Comparison of ENCODE assay signal across 21 mouse cellular contexts in genomic region chr2:154751924-154752323, GRCm38 (mm10). TPM values are rescaled to one million over a fixed set of nuclear protein-coding genes. Genes with fewer than 3 reads are reported as not detected.
DNase-seq lines count a peak whose midpoint lies in the region; ATAC-seq lines count a peak whose summit lies in the region.
"Had no signal": no experiment of that assay in that cellular context is flagged by ENCODE, and none has a peak within 500 bp of the region (broad histone marks: within the 10 kb centered on the region; RNA-seq: fewer than 3 reads in every experiment).

No protein-coding gene starts in this region.

- H3K9me3 ChIP-seq in hindbrain, embryonic 11.5 days (ENCODE audit: control insufficient read depth, low read length), result no peaks in the 10 kb centered on the region
- H3K9me3 ChIP-seq in hindbrain, embryonic 16.5 days (ENCODE audit: control insufficient read depth, low read length), result no peaks in the 10 kb centered on the region
- H3K9me3 ChIP-seq: embryonic facial prominence, embryonic 15.5 days; forebrain, embryonic 13.5 days; limb, embryonic 15.5 days; midbrain, embryonic 15.5 days; neural tube, embryonic 12.5 days had no signal

- H3K9ac ChIP-seq in hindbrain, embryonic 11.5 days (ENCODE audit: low read depth, low read length), result no peak overlapping the region
- H3K9ac ChIP-seq in hindbrain, embryonic 16.5 days (ENCODE audit: low read depth, low read length), result no peak overlapping the region
- H3K9ac ChIP-seq: embryonic facial prominence, embryonic 15.5 days; forebrain, embryonic 13.5 days; limb, embryonic 15.5 days; midbrain, embryonic 15.5 days; neural tube, embryonic 12.5 days had no signal

- no peaks in the 10 kb centered on the region for H3K27me3 ChIP-seq in hindbrain, embryonic 11.5 days (ENCODE audit: control insufficient read depth, insufficient read depth, low read length)
- H3K27me3 ChIP-seq in hindbrain, embryonic 16.5 days (replicated peaks; ENCODE audit: control insufficient read depth, insufficient read depth, low read length), result no peaks in the 10 kb centered on the region; the same call in 1 of the 2 replicates
- H3K27me3 ChIP-seq: embryonic facial prominence, embryonic 15.5 days; limb, embryonic 15.5 days; midbrain, embryonic 15.5 days; neural tube, embryonic 12.5 days had no signal

- H3K27ac ChIP-seq in hindbrain, embryonic 11.5 days (ENCODE audit: low read depth, low read length), result no peak overlapping the region
- no peak overlapping the region for H3K27ac ChIP-seq in hindbrain, embryonic 16.5 days (ENCODE audit: low read depth, low read length)
- H3K27ac ChIP-seq: embryonic facial prominence, embryonic 15.5 days; forebrain, embryonic 13.5 days; left cerebral cortex, adult 2 months; limb, embryonic 15.5 days; midbrain, embryonic 15.5 days; neural tube, embryonic 12.5 days had no signal

- H3K4me1 ChIP-seq in hindbrain, embryonic 11.5 days (replicated peaks; ENCODE audit: control insufficient read depth, insufficient read depth, low read length), result no peaks in the 10 kb centered on the region
- peaks cover 7% of the 10 kb centered on the region for H3K4me1 ChIP-seq in hindbrain, embryonic 16.5 days (ENCODE audit: control insufficient read depth, insufficient read depth, low read depth, low read length)

- H3K4me2 ChIP-seq in hindbrain, embryonic 11.5 days (replicated peaks; ENCODE audit: low read depth, low read length), result no peak overlapping the region
- H3K4me2 ChIP-seq in hindbrain, embryonic 16.5 days (ENCODE audit: low read length), result no peak overlapping the region
- H3K4me2 ChIP-seq: embryonic facial prominence, embryonic 15.5 days; forebrain, embryonic 13.5 days; limb, embryonic 15.5 days; midbrain, embryonic 15.5 days; neural tube, embryonic 12.5 days had no signal

- no peak overlapping the region for H3K4me3 ChIP-seq in hindbrain, embryonic 11.5 days (ENCODE audit: low read depth, low read length)
- H3K4me3 ChIP-seq in hindbrain, embryonic 16.5 days (ENCODE audit: low read length), result no peak overlapping the region
- H3K4me3 ChIP-seq: embryonic facial prominence, embryonic 15.5 days; forebrain, embryonic 13.5 days; left cerebral cortex, adult 2 months; limb, embryonic 15.5 days; midbrain, embryonic 15.5 days; neural tube, embryonic 12.5 days had no signal

- intact Hi-C loops in left cerebral cortex, postnatal 4 days (cut with DNase I), result no loop called here

- DNase-seq in hindbrain, embryonic 11.5 days (ENCODE audit: low spot score), result peak; percentile 20
- peak; percentile 64 for DNase-seq in ES-CJ7 (ENCODE audit: low read depth, low spot score)
- DNase-seq in adrenal gland, adult (ENCODE audit: inconsistent age in 2 of 2, low spot score in 1 of 2), result peak; percentile 87 to 92
- DNase-seq in left cerebral cortex, postnatal 4 days, result no peak
- DNase-seq in spleen, postnatal 36 days (ENCODE audit: low spot score in 2 of 2), result no peak
- DNase-seq in thymus, postnatal 36 days, result no peak
- DNase-seq: cerebellum, postnatal 10 days; gastrocnemius, postnatal 10 days; kidney, postnatal 14 days; right cerebral cortex, adult 18-20 months; thymus, postnatal 25 days had no signal

- ATAC-seq in hindbrain, embryonic 11.5 days (ENCODE audit: low FRiP score), result no peak
- no peak for ATAC-seq in hindbrain, embryonic 16.5 days
- peak; percentile 78 for ATAC-seq in granulocyte monocyte progenitor cell, adult 5-6 weeks (replicated peaks; ENCODE audit: poor library complexity, severe bottlenecking)
- ATAC-seq: forebrain, embryonic 13.5 days; midbrain, embryonic 15.5 days had no signal

- 56% methylated on average over 8 of the region's 8 CpGs for WGBS in hindbrain, embryonic 11.5 days
- WGBS in hindbrain, embryonic 16.5 days, result 41% methylated on average over 8 of the region's 8 CpGs

- H3K36me3 ChIP-seq in hindbrain, embryonic 11.5 days (ENCODE audit: control insufficient read depth, insufficient read depth, low read length), result no peaks in the 10 kb centered on the region
- H3K36me3 ChIP-seq in hindbrain, embryonic 16.5 days (ENCODE audit: control insufficient read depth, insufficient read depth, low read length), result no peaks in the 10 kb centered on the region
- H3K36me3 ChIP-seq: embryonic facial prominence, embryonic 15.5 days; limb, embryonic 15.5 days; midbrain, embryonic 15.5 days; neural tube, embryonic 12.5 days had no signal

RNA-seq across cellular contexts. Expression of gene Gm14214, which starts 17.9 kb away (rescaled TPM):
- not detected in 2 replicates for polyA plus RNA-seq in hindbrain, embryonic 11.5 days (2014; fragmentation: Nextera tagmentation; extraction: Ambion mirVana)
- not detected in 2 replicates for polyA plus RNA-seq in hindbrain, embryonic 16.5 days (2015; fragmentation: Nextera tagmentation; extraction: Ambion mirVana)
- not detected in 2 replicates for total RNA-seq in granulocyte monocyte progenitor cell, adult 5-6 weeks (2014; fragmentation: Nextera tagmentation)
- not detected in 2 replicates for total RNA-seq in granulocyte monocyte progenitor cell, adult 5-6 weeks (2017)
- not detected for total RNA-seq in left cerebral cortex, postnatal 4 days (2021)
- total RNA-seq: gastrocnemius, postnatal 10 days; heart, postnatal 14 days; left cerebral cortex, adult 2 months had no signal
- polyA plus RNA-seq: embryonic facial prominence, embryonic 15.5 days; forebrain, embryonic 13.5 days; limb, embryonic 15.5 days; lung, embryonic 16.5 days; midbrain, embryonic 15.5 days; neural tube, embryonic 12.5 days had no signal

RNA-seq across cellular contexts. Expression of gene Raly, which starts 39.0 kb away (rescaled TPM):
- polyA plus RNA-seq in hindbrain, embryonic 11.5 days (2014; fragmentation: Nextera tagmentation; extraction: Ambion mirVana), result 61.8 and 76.6 TPM in 2 replicates
- polyA plus RNA-seq in hindbrain, embryonic 16.5 days (2015; fragmentation: Nextera tagmentation; extraction: Ambion mirVana), result 22.8 and 23.4 TPM in 2 replicates
- 152 and 190 TPM in 2 replicates for total RNA-seq in granulocyte monocyte progenitor cell, adult 5-6 weeks (2014; fragmentation: Nextera tagmentation)
- 191 and 211 TPM in 2 replicates for total RNA-seq in granulocyte monocyte progenitor cell, adult 5-6 weeks (2017)
- total RNA-seq in left cerebral cortex, postnatal 4 days (2021), result 100 to 1,000 TPM; 139 to 160 TPM

RNA-seq across cellular contexts. Expression of gene a, which starts 39.3 kb away (rescaled TPM):
- polyA plus RNA-seq in hindbrain, embryonic 11.5 days (2014; fragmentation: Nextera tagmentation; extraction: Ambion mirVana), result 0.99 and 1.3 TPM in 2 replicates
- 1.0 and 1.1 TPM in 2 replicates for polyA plus RNA-seq in hindbrain, embryonic 16.5 days (2015; fragmentation: Nextera tagmentation; extraction: Ambion mirVana)
- not detected in 2 replicates for total RNA-seq in granulocyte monocyte progenitor cell, adult 5-6 weeks (2014; fragmentation: Nextera tagmentation)
- total RNA-seq in granulocyte monocyte progenitor cell, adult 5-6 weeks (2017), result not detected in 2 replicates
- 1 to 10 TPM in 1 of 2 experiments, not detected in 1; 1.1 TPM for total RNA-seq in left cerebral cortex, postnatal 4 days (2021)
- total RNA-seq: gastrocnemius, postnatal 10 days; heart, postnatal 14 days; left cerebral cortex, adult 2 months had no signal
- polyA plus RNA-seq: lung, embryonic 16.5 days; neural tube, embryonic 12.5 days had no signal

Comparison
In these comparisons a context has a peak if more than half of its experiments do, and no peak if none do; other contexts are left out.
1. DNase-seq: peak in hindbrain, embryonic 11.5 days (single experiment), ES-CJ7 (single experiment) and adrenal gland, adult (2 of 2); none in left cerebral cortex, postnatal 4 days (single experiment), spleen, postnatal 36 days (0 of 2) and thymus, postnatal 36 days (0 of 2).